Mouse (Mus musculus): ENCODE results near the gene Rtn4r. TPM values are rescaled to one million over a fixed set of nuclear protein-coding genes. Genes with fewer than 3 reads are reported as not detected.
"Not testable (repeated sequence)": the region's sequence is repeated elsewhere in the genome, so short reads cannot be mapped to it uniquely, and the experiment has no call there.

Rtn4r gene
- polyA plus RNA-seq, 1 experiment from 2014 or later, result 6.5 TPM

DNA sequence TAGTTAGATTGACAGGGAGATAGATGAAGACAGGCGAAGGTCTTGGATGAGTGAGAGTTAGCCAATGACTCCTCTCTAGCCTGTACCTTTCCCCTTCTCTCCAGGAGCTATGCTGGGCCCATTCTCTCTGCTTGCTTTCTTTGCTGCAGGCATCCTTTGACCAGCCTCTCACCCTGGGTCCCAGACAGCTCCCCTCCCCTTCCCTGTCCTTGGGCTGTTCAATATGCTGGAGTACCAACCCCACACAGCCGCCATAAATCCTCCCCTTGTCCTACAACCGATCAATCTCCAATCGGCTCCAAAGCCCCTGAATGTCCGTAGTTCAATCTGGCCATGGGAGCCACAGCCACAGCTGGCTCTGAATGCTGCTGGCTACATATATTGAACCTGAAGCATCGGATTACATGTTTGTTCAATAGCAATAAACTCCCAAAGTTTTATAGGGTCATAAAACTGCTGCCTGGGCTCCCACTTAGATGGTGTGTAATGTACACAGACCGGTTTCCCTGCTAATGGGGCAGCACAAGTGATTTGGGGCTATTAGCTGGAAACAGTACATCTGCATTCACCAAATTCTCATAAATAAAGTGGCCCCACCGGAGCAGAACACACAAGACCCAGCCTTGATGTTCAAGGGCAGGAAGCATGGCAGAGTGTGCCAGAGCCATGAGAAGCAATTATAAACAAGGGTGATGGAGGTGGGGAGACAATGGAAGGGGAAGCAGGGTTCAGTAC is 58.4 kb downstream of the Rtn4r start:
- 10% methylated on average over 8 of the region's 8 CpGs for WGBS
- Histone ChIP-seq H3K9ac (no peak overlapping the region), H3K27ac (peak overlapping the region; percentile 58; the same call in 1 of the 2 replicates), H3K4me2 (replicated peaks) (peak overlapping the region; percentile 27), H3K9me3 (0 out of 2 replicates have a peak, but pooled peaks cover 3% of the 10 kb centered on the region), H3K4me1 (peaks cover 42% of the 10 kb centered on the region), H3K4me3 (no peak overlapping the region), H3K36me3 (no peaks in the 10 kb centered on the region), H3K27me3 (peaks cover 63% of the 10 kb centered on the region)
- peak; percentile 86 for ATAC-seq (ENCODE audit: low FRiP score, low read depth)

DNA sequence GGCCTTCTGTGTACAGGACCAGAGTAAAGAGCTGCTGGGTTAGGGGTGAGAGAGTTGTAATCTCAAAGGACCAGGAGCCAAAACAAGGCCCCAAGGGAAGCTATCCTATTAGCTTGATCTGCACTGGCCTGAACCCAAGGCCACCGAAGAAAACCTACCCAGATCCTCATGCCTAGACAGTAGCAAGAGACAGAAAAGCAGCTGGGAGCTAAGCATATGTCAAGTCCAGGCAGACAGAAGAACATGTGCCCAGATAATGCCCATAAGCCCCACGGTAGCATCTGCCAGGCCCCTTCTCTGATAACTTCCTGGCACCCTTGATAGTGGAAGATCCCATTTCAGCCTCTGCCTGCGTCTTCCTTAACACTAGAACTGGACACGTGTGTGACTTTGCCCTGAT is 59.4 kb downstream of the Rtn4r start:
- Histone ChIP-seq H3K27me3 (peaks cover 62% of the 10 kb centered on the region), H3K9me3 (0 out of 2 replicates have a peak, but pooled peaks cover 3% of the 10 kb centered on the region)

DNA sequence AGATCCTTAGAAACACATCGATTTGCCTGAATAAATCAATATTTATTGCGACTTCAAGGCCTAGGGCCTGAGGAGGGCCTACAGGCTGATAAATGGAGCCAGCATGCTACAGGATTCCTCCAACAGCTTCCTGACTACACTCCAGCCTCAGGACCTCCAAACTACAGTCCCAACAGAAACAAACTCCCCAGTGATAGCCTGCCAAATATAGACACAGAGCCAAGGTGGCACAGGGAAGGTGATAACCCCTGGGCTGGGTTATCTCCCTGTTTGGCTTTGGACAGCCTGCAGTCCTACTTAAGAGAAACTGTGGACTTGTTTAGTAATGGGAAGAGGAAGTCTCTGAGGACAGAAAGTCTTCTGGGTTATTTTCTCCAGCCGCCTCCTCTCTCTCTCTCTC is 59.8 kb downstream of the Rtn4r start:
- H3K27ac ChIP-seq, result no peak overlapping the region
- 90% methylated on average over 3 of the region's 3 CpGs for WGBS
- H3K9me3 ChIP-seq, result 0 out of 2 replicates have a peak, but pooled peaks cover 3% of the 10 kb centered on the region
- H3K4me2 ChIP-seq (replicated peaks), result no peak overlapping the region
- H3K4me1 ChIP-seq, result peaks cover 32% of the 10 kb centered on the region
- no peaks in the 10 kb centered on the region for H3K36me3 ChIP-seq
- no peak for ATAC-seq (ENCODE audit: low FRiP score, low read depth)
- no peak overlapping the region for H3K4me3 ChIP-seq
- peaks cover 62% of the 10 kb centered on the region for H3K27me3 ChIP-seq
- H3K9ac ChIP-seq, result no peak overlapping the region

More for the DNA sequence above, 59.4 kb downstream of the Rtn4r start:
- H3K27ac ChIP-seq, result peak overlapping the region; percentile 58; the same call in 1 of the 2 replicates
- peaks cover 32% of the 10 kb centered on the region for H3K4me1 ChIP-seq
- no peaks in the 10 kb centered on the region for H3K36me3 ChIP-seq
- ATAC-seq (ENCODE audit: low FRiP score, low read depth), result no peak
- 69% methylated on average over 4 of the region's 4 CpGs for WGBS
- no peak overlapping the region for H3K4me3 ChIP-seq
- no peak overlapping the region for H3K9ac ChIP-seq
- H3K4me2 ChIP-seq (replicated peaks), result no peak overlapping the region

- no peak overlapping the region for H3K4me3 ChIP-seq
- ATAC-seq (ENCODE audit: low FRiP score, low read depth), result no peak
- 77% methylated on average over 2 of the region's 2 CpGs for WGBS
- peaks cover 51% of the 10 kb centered on the region for H3K27me3 ChIP-seq
- 0 out of 2 replicates have a peak, but pooled peaks cover 3% of the 10 kb centered on the region for H3K9me3 ChIP-seq
- no peak overlapping the region for H3K27ac ChIP-seq
- H3K36me3 ChIP-seq, result no peaks in the 10 kb centered on the region
- no peak overlapping the region for H3K4me2 ChIP-seq (replicated peaks)
- no peak overlapping the region for H3K9ac ChIP-seq
- peaks cover 33% of the 10 kb centered on the region for H3K4me1 ChIP-seq
Measured at GRCm38 (mm10) chr16:18191006-18191405, 63.6 kb downstream of the Rtn4r start.

- H3K36me3 ChIP-seq, result no peaks in the 10 kb centered on the region
- peaks cover 60% of the 10 kb centered on the region for H3K27me3 ChIP-seq
- peak; percentile 42; the same call in 1 of the 2 replicates for ATAC-seq (ENCODE audit: low FRiP score, low read depth)
- no peak overlapping the region for H3K4me3 ChIP-seq
- peak overlapping the region; percentile 31; the same call in 1 of the 2 replicates for H3K9ac ChIP-seq
- H3K9me3 ChIP-seq, result no peaks in the 10 kb centered on the region
- 51% methylated on average over 15 of the region's 15 CpGs for WGBS
- H3K27ac ChIP-seq, result no peak overlapping the region
- no peak overlapping the region; the same call in 1 of the 2 replicates for H3K4me2 ChIP-seq (replicated peaks)
- H3K4me1 ChIP-seq, result peaks cover 48% of the 10 kb centered on the region
Measured at GRCm38 (mm10) chr16:18194208-18194985, 67.0 kb downstream of the Rtn4r start.

DNA sequence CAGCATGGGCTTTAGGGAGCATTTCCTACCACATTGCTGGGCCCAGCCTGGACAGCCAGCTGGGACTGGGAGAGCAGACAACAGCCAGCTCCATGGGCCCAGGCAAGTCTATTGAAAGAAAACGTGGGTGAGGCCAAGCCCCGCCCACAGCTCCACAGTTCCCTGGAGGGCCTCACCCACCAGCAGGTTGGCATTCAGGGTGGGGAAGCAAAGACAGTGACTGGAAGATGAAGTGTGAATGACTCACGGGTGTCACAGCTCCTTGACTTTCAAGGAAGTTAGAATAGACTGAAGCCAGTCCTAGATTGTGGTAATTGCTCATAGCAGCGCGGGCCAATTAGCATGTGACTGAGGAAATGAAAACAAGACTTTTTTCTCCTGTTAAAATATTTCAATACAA is 67.6 kb downstream of the Rtn4r start:
- H3K27ac ChIP-seq, result no peak overlapping the region
- H3K9ac ChIP-seq, result no peak overlapping the region
- no peak overlapping the region; the same call in 1 of the 2 replicates for H3K4me2 ChIP-seq (replicated peaks)
- no peaks in the 10 kb centered on the region for H3K36me3 ChIP-seq
- peaks cover 60% of the 10 kb centered on the region for H3K27me3 ChIP-seq
- 44% methylated on average over 5 of the region's 5 CpGs for WGBS
- peaks cover 54% of the 10 kb centered on the region for H3K4me1 ChIP-seq
- no peak overlapping the region for H3K4me3 ChIP-seq
- no peaks in the 10 kb centered on the region for H3K9me3 ChIP-seq
- no peak for ATAC-seq (ENCODE audit: low FRiP score, low read depth)

GRCm38 (mm10) chr16:18195561-18195960 is 68.1 kb downstream of the Rtn4r start:
- 28% methylated on average over 3 of the region's 3 CpGs for WGBS
- H3K27me3 ChIP-seq, result peaks cover 59% of the 10 kb centered on the region
- not testable (repeated sequence) for H3K4me2 ChIP-seq (replicated peaks)

GRCm38 (mm10) chr16:18197881-18198280 is 70.4 kb downstream of the Rtn4r start:
- H3K27ac ChIP-seq, result no peak overlapping the region
- H3K9ac ChIP-seq, result no peak overlapping the region; the same call in 1 of the 2 replicates
- H3K4me1 ChIP-seq, result peaks cover 66% of the 10 kb centered on the region
- no peak overlapping the region for H3K4me3 ChIP-seq
- H3K27me3 ChIP-seq, result peaks cover 53% of the 10 kb centered on the region
- no peaks in the 10 kb centered on the region for H3K36me3 ChIP-seq
- no peak overlapping the region for H3K4me2 ChIP-seq (replicated peaks)
- no peak for ATAC-seq (ENCODE audit: low FRiP score, low read depth)
- WGBS, result 72% methylated on average over 6 of the region's 6 CpGs
- H3K9me3 ChIP-seq, result no peaks in the 10 kb centered on the region

More at GRCm38 (mm10) chr16:18195561-18195960, 68.1 kb downstream of the Rtn4r start:
- H3K9me3 ChIP-seq; H3K4me3 ChIP-seq; H3K36me3 ChIP-seq; H3K27ac ChIP-seq; H3K9ac ChIP-seq; ATAC-seq (ENCODE audit: low FRiP score, low read depth): not testable (repeated sequence)
- H3K4me1 ChIP-seq, result peaks cover 58% of the 10 kb centered on the region

GRCm38 (mm10) chr16:18198365-18199098 is 71.1 kb downstream of the Rtn4r start:
- Histone ChIP-seq H3K9ac (peak overlapping the region; percentile 31; the same call in 1 of the 2 replicates), H3K9me3 (no peaks in the 10 kb centered on the region), H3K36me3 (no peaks in the 10 kb centered on the region), H3K27me3 (peaks cover 51% of the 10 kb centered on the region), H3K4me2 (replicated peaks) (peak overlapping the region; percentile 7; the same call in 1 of the 2 replicates), H3K4me1 (peaks cover 69% of the 10 kb centered on the region), H3K27ac (no peak overlapping the region), H3K4me3 (no peak overlapping the region)
- no peak for ATAC-seq (ENCODE audit: low FRiP score, low read depth)
- WGBS, result 24% methylated on average over 10 of the region's 10 CpGs

- Histone ChIP-seq H3K4me1 (peaks cover 66% of the 10 kb centered on the region), H3K36me3 (no peaks in the 10 kb centered on the region), H3K27ac (0 out of 2 replicates have a peak overlapping the region, but pooled peaks have one; percentile 4), H3K27me3 (peaks cover 50% of the 10 kb centered on the region), H3K4me3 (no peak overlapping the region), H3K9me3 (no peaks in the 10 kb centered on the region), H3K9ac (peak overlapping the region; percentile 4; the same call in 1 of the 2 replicates), H3K4me2 (replicated peaks) (no peak overlapping the region)
- ATAC-seq (ENCODE audit: low FRiP score, low read depth), result no peak
- WGBS, result 82% methylated on average over 2 of the region's 2 CpGs
Measured at GRCm38 (mm10) chr16:18200062-18200461, 72.6 kb downstream of the Rtn4r start.

DNA sequence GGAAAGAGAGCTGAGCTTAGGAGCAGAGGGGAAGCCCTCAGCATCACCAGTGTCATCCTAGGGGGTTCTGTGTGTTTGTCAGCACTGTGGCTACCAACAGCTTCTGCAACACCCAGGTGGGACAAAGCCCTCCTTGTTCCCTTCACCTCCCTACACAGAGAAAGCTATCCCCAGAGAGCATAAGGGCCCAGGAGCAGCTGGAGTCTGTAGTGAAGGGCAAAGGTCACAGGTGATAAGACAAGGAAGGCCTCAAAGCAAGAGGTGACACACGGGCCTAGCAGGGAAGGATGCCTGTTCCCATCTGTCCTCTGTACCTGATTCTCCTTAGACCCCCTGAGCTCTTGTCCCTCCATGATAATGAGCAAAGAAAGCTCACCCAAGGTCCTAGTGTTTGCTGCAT is 74.2 kb downstream of the Rtn4r start:
- ATAC-seq (ENCODE audit: low FRiP score, low read depth), result no peak
- H3K9me3 ChIP-seq, result no peaks in the 10 kb centered on the region
- peaks cover 47% of the 10 kb centered on the region for H3K27me3 ChIP-seq
- peaks cover 58% of the 10 kb centered on the region for H3K4me1 ChIP-seq
- 27% methylated on average over 1 of the region's 1 CpGs for WGBS
- H3K27ac ChIP-seq, result no peak overlapping the region
- no peak overlapping the region for H3K4me2 ChIP-seq (replicated peaks)
- no peak overlapping the region for H3K4me3 ChIP-seq
- H3K36me3 ChIP-seq, result no peaks in the 10 kb centered on the region
- H3K9ac ChIP-seq, result no peak overlapping the region
